Mouse (Mus musculus) liver, embryonic 12.5 days (tissue): Measurements from ENCODE around the gene Tgoln1. TPM values are rescaled to one million over a fixed set of nuclear protein-coding genes. Genes with fewer than 3 reads are reported as not detected.

Experiments
- ATAC-seq: fragments of 200-750 bp; cut with Nextera tagmentation; 2 replicates; pipeline ENCODE4 v1.8.0; 2017; ENCODE audit warnings: moderate number of reproducible peaks, mild to moderate bottlenecking, moderate library complexity
- H3K27ac ChIP-seq: fragments of 300-500 bp; sonication (generic); 2 replicates; pipeline ENCODE4 v1.5.1; 2016; ENCODE audit warnings: mild to moderate bottlenecking
- H3K27me3 ChIP-seq: fragments of 300-500 bp; sonication (generic); replicated peaks from 2 replicates; pipeline ENCODE4 v1.6.1; 2016; ENCODE audit warnings: mild to moderate bottlenecking, moderate library complexity
- H3K36me3 ChIP-seq: fragments of 300-500 bp; sonication (generic); 2 replicates; pipeline ENCODE4 v1.6.1; 2016; ENCODE audit warnings: mild to moderate bottlenecking, moderate library complexity
- H3K4me1 ChIP-seq: fragments of 300-500 bp; sonication (generic); 2 replicates; pipeline ENCODE4 v1.6.1; 2016
- H3K4me2 ChIP-seq: fragments of 300-500 bp; sonication (generic); 2 replicates; pipeline ENCODE4 v1.6.1; 2016; ENCODE audit warnings: mild to moderate bottlenecking, moderate library complexity
- H3K4me3 ChIP-seq: fragments of 300-500 bp; sonication (generic); 2 replicates; pipeline ENCODE4 v1.5.1; 2016; ENCODE audit warnings: mild to moderate bottlenecking, moderate library complexity
- H3K9ac ChIP-seq: fragments of 300-500 bp; sonication (generic); 2 replicates; pipeline ENCODE4 v1.6.1; 2016; ENCODE audit warnings: mild to moderate bottlenecking, moderate library complexity
- H3K9me3 ChIP-seq: fragments of 300-500 bp; sonication (generic); replicated peaks from 2 replicates; pipeline ENCODE4 v1.6.1; 2016; ENCODE audit warnings: mild to moderate bottlenecking, moderate library complexity
- WGBS: fragments of 180-500 bp; shearing (Covaris S2); methylation state at CpG from one replicate; pipeline ENCODE4 v1.1.7; 2016; ENCODE audit not compliant: insufficient replicate concordance; 5-methylcytosine and 5-hydroxymethylcytosine counted together
- polyA plus RNA-seq: library from polyadenylated mRNA; unstranded; fragments of >200 nt; fragmentation: Nextera tagmentation; extraction: Ambion mirVana; gene quantifications from 2 replicates; pipeline ENCODE4 v1.2.1, GENCODE M21; 2016

Tgoln1 gene
- 17.8 and 18.8 TPM in 2 replicates for polyA plus RNA-seq

DNA sequence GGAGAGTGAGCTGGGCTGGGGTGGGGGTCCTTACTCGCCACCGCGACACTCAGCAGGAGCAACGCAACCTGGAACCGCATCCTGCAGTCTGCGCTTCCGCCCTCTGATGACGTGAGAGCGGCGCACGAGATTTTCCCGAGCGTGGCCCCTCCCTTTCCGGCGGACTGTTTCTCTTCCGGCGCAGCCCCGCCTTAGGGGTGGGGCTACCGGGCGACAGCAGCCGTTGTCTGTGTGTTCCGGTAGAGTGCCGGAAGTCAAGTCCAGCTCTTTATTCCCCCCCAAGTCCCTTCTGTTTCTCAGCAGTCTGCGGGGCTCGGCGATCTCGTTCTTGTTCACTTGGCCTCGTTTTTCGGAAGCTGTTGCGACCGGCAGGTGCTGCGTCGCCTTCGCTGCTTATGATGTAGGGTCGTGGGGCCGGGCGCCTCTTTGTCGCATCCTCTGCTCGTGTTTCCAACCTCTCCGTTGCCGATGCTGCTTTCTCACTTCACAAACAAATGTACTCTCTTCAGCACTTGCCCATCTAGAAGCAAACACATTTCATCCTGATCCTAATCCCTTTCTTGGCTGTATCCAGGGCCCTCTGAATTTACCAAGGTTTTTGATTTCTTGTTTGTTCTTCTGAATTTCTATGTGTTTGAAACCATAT lies at the start of gene Tgoln1:
Tgoln1 (minus strand) TSS at position 358 of the 646 bp plus-strand sequence.
- Histone ChIP-seq H3K4me2 (peak within 1 kb of the TSS; percentile 95), H3K27me3 (no peaks in the 10 kb centered on the region), H3K9ac (peak within 1 kb of the TSS; percentile 82), H3K9me3 (no peaks in the 10 kb centered on the region), H3K4me1 (peaks cover 59% of the 10 kb centered on the region), H3K27ac (peak within 1 kb of the TSS; percentile 89), H3K4me3 (peak within 1 kb of the TSS; percentile 80), H3K36me3 (peaks cover 21% of the 10 kb centered on the region)
- ATAC-seq = peak; percentile 95
- under 1% methylated on average over 41 of the region's 41 CpGs for WGBS

DNA sequence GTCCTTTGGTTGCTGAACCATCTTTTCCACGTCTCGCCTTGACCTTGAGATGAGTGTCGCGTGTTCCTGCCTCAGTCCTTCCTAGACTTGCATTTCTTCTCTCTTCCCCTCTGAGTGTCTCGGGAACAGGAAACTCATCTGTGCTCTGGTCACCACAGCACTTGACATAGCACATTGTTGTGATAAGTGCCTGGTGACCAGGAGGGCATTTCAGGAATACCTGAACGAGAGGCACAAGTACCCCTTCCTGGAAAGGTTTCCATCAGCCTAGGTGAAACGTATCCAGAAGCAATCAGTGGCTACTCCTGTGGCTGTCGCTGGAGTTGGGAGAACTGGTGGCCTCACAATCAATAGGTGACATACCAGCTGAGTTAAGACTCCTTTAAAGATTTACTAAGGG lies 47.5 kb upstream of the Tgoln1 start:
- Histone ChIP-seq H3K36me3 (no peaks in the 10 kb centered on the region), H3K4me2 (no peak overlapping the region), H3K4me1 (peaks cover 28% of the 10 kb centered on the region), H3K27ac (no peak overlapping the region), H3K9ac (no peak overlapping the region), H3K27me3 (no peaks in the 10 kb centered on the region), H3K9me3 (no peaks in the 10 kb centered on the region), H3K4me3 (no peak overlapping the region)
- ATAC-seq = no peak
- 29% methylated on average over 8 of the region's 8 CpGs for WGBS

DNA sequence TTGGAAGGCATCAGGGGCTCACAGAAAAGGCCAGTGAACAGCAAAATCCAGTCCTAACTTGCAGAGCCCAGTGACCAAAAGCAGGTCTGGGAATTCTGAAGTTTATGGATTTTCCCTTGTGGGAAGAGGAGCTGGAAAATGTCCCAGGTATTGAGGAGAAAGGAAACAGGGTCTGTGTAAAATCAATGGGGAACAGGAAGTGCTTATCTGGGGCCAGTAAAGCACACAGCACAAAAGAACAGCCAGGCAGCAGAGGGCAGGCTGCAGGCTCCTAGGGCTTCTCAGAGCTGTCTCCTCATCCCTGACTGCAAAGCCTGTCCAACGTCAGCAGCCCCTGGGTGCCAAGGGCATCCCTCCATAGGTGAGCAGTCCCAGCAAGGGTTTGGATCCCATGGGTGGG lies 46.2 kb upstream of the Tgoln1 start:
- no peak overlapping the region for H3K9ac ChIP-seq
- H3K27ac ChIP-seq = peak overlapping the region; percentile 50; the same call in 1 of the 2 replicates
- H3K27me3 ChIP-seq = no peaks in the 10 kb centered on the region
- peaks cover 28% of the 10 kb centered on the region for H3K4me1 ChIP-seq
- no peak for ATAC-seq
- no peak overlapping the region for H3K4me3 ChIP-seq
- 0% methylated on average over 1 of the region's 1 CpGs for WGBS
- H3K36me3 ChIP-seq = no peaks in the 10 kb centered on the region
- no peaks in the 10 kb centered on the region for H3K9me3 ChIP-seq
- no peak overlapping the region for H3K4me2 ChIP-seq

DNA sequence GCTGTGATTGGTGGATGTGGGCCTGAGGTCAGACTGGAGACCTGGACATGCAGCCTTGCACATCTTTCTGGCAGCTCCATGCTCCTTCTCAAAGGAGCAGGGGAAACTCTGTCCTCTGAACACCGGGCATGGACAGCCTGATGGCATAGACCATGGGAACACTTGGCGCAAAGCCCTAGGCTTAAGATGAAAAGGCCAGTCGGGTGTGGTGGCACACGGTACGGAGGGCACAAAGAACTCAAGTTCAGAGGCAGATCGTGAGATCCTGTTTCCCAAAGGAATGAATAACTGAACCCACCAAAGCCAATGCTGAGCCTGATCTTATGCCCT lies 43.6 kb upstream of the Tgoln1 start:
- no peaks in the 10 kb centered on the region for H3K27me3 ChIP-seq
- no peaks in the 10 kb centered on the region for H3K9me3 ChIP-seq
- H3K36me3 ChIP-seq = no peaks in the 10 kb centered on the region
- ATAC-seq = 0 out of 2 replicates have a peak, but pooled peaks have one; percentile 17
- no peak overlapping the region for H3K4me2 ChIP-seq
- 81% methylated on average over 6 of the region's 6 CpGs for WGBS
- H3K4me3 ChIP-seq = no peak overlapping the region
- H3K4me1 ChIP-seq = peaks cover 36% of the 10 kb centered on the region
- 0 out of 2 replicates have a peak overlapping the region, but pooled peaks have one; percentile 28 for H3K27ac ChIP-seq
- H3K9ac ChIP-seq = no peak overlapping the region

DNA sequence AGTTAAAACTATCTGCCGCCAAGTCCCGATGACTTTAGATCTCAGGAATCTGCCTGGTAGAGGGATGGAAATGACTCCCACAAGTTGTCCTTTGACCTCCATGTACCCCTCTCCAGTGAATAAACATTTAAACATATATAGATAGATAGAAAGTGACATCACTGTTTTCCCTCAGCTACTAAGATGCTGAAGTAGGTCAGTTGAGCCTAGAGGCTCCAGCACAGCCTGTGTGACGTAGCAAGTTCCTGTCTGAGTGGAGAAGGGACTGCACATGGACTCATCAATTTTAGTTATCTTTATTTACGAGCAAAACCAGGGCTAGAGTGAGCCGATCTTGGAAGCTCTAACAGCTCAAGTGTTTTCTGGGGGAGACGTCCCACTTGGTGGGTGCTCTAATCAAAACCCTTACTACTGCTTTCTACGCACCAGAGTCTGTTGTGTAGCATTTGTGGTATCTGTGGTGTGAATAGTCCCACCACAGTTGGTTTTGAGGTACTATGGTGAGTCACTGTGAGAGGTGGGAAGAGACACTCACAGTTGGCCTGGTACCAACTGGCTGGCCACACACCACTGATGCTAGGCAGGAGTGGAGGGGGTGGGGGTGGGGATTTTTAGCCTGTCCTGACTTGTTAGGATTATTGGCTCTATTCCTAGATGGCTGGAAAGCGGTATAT lies 43.1 kb upstream of the Tgoln1 start:
- ATAC-seq = no peak
- 45% methylated on average over 8 of the region's 8 CpGs for WGBS

DNA sequence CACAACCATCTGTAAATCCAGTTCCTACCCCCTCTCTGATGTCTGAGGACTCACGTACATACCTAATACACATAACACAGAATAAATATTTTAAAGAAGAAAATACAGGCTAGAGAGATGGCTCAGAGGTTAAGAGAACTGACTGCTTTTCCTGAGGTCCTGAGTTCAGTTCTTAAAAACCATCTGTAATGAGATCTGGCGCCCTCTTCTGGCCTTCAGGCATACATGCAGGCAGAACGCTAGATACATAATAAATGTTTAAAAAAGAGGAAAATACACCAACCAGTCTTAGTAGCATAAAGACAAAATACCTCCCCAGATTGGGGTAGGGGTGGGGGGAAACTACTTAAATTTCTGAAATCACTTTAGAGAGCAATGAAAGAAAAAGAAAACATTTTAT lies 41.2 kb upstream of the Tgoln1 start:
- no peak overlapping the region for H3K4me3 ChIP-seq
- H3K9ac ChIP-seq = no peak overlapping the region
- ATAC-seq = no peak
- no peaks in the 10 kb centered on the region for H3K27me3 ChIP-seq
- H3K9me3 ChIP-seq = no peaks in the 10 kb centered on the region
- peaks cover 32% of the 10 kb centered on the region for H3K4me1 ChIP-seq
- no peaks in the 10 kb centered on the region for H3K36me3 ChIP-seq
- no peak overlapping the region for H3K4me2 ChIP-seq
- WGBS = 29% methylated on average over 3 of the region's 3 CpGs
- no peak overlapping the region for H3K27ac ChIP-seq

More for the DNA sequence above, 43.1 kb upstream of the Tgoln1 start:
- Histone ChIP-seq H3K27ac (no peak overlapping the region), H3K4me2 (no peak overlapping the region), H3K27me3 (no peaks in the 10 kb centered on the region), H3K9me3 (no peaks in the 10 kb centered on the region), H3K4me3 (no peak overlapping the region), H3K9ac (no peak overlapping the region), H3K36me3 (no peaks in the 10 kb centered on the region), H3K4me1 (peaks cover 36% of the 10 kb centered on the region)

DNA sequence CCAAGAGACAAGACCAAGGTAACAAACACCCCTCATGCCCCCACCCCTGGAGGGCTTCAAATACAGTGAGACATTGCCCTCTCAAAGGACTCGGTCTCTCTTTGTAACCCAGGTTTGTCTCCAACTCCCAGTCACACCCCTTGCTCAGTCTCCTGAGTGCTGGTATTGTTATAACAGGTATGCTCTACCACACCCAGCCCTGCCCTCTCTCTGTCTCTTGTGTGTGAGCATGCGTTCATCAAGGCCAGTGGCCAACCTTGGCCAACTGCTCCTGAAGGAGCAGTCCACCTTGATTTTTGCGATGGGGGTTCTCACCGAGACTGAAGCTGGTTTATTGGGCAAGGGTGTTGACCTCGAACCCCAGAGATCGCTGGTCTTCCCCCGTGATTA lies 39.2 kb upstream of the Tgoln1 start:
- no peaks in the 10 kb centered on the region for H3K9me3 ChIP-seq
- no peaks in the 10 kb centered on the region for H3K27me3 ChIP-seq
- WGBS = 70% methylated on average over 7 of the region's 7 CpGs
- H3K9ac ChIP-seq = no peak overlapping the region
- H3K36me3 ChIP-seq = no peaks in the 10 kb centered on the region
- peaks cover 24% of the 10 kb centered on the region for H3K4me1 ChIP-seq
- H3K4me2 ChIP-seq = no peak overlapping the region
- no peak overlapping the region for H3K4me3 ChIP-seq
- H3K27ac ChIP-seq = peak overlapping the region; percentile 62; the same call in 1 of the 2 replicates
- no peak for ATAC-seq

DNA sequence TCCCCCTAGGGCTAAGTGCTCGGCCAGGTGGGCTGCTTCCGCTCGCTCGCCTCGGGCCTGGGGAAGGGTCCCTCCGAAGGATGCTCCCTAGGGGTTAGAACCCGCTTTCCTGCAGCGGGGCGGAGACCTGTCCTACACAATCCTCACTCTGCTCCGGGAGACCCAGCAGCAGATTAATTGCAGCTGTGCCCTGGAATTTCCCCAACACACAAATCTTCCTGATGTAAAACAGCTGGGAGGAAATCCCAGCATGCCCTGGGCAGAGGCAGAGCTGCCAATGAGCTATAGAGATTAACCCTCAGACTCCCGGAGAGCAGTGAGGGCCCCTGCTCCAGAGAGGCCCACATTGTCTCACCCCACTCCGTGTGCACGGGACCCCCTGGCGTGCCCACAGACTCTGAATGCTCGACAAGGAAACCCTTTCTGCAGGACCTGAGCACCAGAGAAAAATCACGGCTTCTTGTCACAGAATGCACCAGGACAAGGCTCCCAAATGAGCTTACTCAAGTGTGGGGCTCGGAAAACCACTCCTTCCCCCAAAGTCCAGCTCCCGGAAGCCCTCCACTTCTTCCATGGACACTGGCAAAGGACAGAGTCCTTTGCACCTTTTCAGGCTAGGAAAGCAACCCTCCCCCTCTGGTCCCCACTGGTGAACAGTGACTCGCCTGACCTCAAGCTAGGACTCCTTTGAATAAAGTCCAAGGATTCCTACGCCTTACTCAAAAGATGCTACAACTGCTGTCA lies 38.7 kb upstream of the Tgoln1 start:
- Histone ChIP-seq H3K9ac (no peak overlapping the region), H3K4me3 (no peak overlapping the region), H3K4me2 (peak overlapping the region; percentile 42), H3K27ac (peak overlapping the region; percentile 62), H3K27me3 (no peaks in the 10 kb centered on the region), H3K9me3 (no peaks in the 10 kb centered on the region), H3K36me3 (no peaks in the 10 kb centered on the region), H3K4me1 (peaks cover 19% of the 10 kb centered on the region)
- 31% methylated on average over 20 of the region's 20 CpGs for WGBS
- no peak for ATAC-seq

DNA sequence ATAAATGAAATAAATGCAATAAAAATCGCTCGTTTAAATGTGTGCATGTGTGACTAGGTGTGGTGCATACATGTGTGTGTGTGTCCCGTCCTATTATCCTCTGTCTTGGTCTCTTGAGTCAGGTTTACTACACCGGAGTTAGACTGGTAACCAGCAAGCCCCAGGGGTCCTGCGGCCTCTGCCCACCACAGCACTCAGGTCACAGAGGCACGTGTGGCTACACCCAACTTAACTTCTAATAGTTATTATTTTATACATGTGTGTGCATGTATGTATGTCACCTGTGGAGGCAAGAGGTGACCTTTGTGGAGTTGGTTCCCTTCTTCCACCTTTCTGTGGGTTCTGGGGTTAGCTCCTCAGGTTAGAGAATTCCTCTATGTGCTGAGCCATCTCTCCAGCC lies 37.6 kb upstream of the Tgoln1 start:
- ATAC-seq = no peak
- WGBS = 72% methylated on average over 6 of the region's 6 CpGs
- peaks cover 8% of the 10 kb centered on the region for H3K4me1 ChIP-seq

DNA sequence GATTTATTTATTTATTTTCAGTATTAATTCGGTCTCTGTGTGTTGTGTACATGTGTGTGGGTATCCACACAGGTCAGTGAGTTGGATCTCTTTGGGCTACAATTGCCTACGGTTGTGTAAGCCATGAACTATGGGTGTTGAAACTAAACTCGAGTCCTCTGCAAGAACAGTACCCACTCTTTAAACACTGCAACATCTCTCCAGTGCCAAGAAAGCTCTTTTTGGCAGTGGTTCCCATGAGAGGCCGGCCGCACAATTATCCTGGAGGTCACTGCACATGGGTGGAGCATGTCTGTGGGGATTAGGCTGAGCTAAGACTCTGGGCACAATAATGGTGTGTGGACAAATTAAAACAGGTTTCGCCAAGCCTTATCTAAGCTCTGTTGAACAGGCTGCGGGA lies 36.6 kb upstream of the Tgoln1 start:
- Histone ChIP-seq H3K9ac (no peak overlapping the region), H3K36me3 (no peaks in the 10 kb centered on the region), H3K4me3 (no peak overlapping the region), H3K27me3 (no peaks in the 10 kb centered on the region), H3K27ac (no peak overlapping the region), H3K4me2 (no peak overlapping the region), H3K9me3 (no peaks in the 10 kb centered on the region), H3K4me1 (peaks cover 8% of the 10 kb centered on the region)
- 71% methylated on average over 7 of the region's 7 CpGs for WGBS
- ATAC-seq = no peak

More for the DNA sequence above, 37.6 kb upstream of the Tgoln1 start:
- no peak overlapping the region for H3K4me2 ChIP-seq
- H3K9me3 ChIP-seq = no peaks in the 10 kb centered on the region
- H3K9ac ChIP-seq = no peak overlapping the region
- H3K27me3 ChIP-seq = no peaks in the 10 kb centered on the region
- no peak overlapping the region for H3K27ac ChIP-seq
- H3K4me3 ChIP-seq = no peak overlapping the region
- H3K36me3 ChIP-seq = no peaks in the 10 kb centered on the region

DNA sequence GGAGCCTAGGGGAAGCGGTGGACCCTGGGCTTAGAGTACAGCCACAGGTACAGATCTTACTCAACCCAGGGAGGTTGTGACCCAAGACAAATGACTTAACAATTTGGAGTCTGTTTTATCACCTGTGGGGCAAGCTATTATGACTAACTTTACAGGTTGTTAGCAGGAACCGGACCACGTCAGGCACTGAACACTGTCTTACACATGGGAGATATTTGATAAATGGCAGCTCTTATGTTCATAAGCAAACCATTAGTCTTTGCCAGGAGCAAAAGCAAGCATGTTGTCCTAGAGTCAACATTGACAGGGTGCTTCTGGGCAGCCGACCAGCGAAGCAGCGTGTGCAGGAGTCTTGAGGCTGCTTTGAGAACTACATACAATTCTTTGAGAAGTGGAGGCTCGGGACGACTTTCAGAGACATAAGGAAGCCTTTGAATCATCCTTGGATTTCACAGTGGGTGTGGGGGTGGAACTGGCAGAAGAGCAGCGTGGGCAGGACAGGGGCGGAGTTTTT lies 33.6 kb upstream of the Tgoln1 start:
- Histone ChIP-seq H3K27me3 (no peaks in the 10 kb centered on the region), H3K27ac (no peak overlapping the region), H3K9me3 (no peaks in the 10 kb centered on the region), H3K36me3 (no peaks in the 10 kb centered on the region), H3K4me3 (no peak overlapping the region), H3K9ac (no peak overlapping the region), H3K4me1 (peaks cover under 1% of the 10 kb centered on the region), H3K4me2 (no peak overlapping the region)
- WGBS = 74% methylated on average over 10 of the region's 10 CpGs
- no peak for ATAC-seq

DNA sequence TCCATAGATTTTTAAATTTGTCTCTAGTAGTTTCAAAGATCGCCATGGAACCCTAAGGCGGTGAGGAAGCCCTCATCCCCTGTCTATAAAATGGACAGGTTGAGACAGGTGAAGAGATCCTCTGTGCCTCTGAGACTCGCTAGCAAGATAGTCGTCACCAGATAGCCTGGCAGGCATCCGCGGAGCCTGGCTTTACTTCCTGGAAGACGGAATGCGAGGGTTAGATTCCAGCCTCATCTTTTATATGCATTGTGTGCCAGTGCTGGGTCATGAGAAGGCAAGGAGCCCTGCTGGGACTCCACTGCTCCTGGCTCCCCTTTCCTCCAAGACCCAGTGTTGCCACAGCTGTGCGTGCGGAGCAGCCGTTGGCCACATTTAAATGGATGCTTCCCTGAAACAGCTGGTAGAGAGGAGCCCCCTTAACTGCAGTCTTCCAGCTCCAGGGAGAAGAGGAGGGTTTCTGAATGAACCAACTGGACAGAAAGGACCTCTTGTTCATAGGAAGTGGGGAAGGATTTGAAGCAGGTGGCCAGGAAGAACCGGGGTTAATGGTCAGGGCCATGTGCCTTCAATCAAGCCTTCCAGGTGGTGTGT lies 31.3 kb upstream of the Tgoln1 start:
- H3K27me3 ChIP-seq = no peaks in the 10 kb centered on the region
- ATAC-seq = no peak
- H3K27ac ChIP-seq = no peak overlapping the region
- H3K9ac ChIP-seq = no peak overlapping the region
- 72% methylated on average over 12 of the region's 12 CpGs for whole genome bisulfite sequencing
- H3K4me2 ChIP-seq = no peak overlapping the region
- no peaks in the 10 kb centered on the region for H3K4me1 ChIP-seq
- no peaks in the 10 kb centered on the region for H3K9me3 ChIP-seq
- no peaks in the 10 kb centered on the region for H3K36me3 ChIP-seq
- no peak overlapping the region for H3K4me3 ChIP-seq
